Comparison of ENCODE assay signal across 8 mouse cellular contexts in genomic region chr19:44725951-44726791, GRCm38 (mm10). TPM values are rescaled to one million over a fixed set of nuclear protein-coding genes. Genes with fewer than 3 reads are reported as not detected.
A peak's percentile ranks its signal among the peaks of the same experiment; 100 is the strongest.
DNase-seq lines count a peak whose midpoint lies in the region; ATAC-seq and TF ChIP-seq lines count a peak whose summit lies in the region.

No protein-coding gene starts in this region.

- H3K4me3 ChIP-seq in forebrain, embryonic 16.5 days (replicated peaks; ENCODE audit: low read length), result peak overlapping the region; percentile 58
- H3K4me3 ChIP-seq in intestine, postnatal 0 days (ENCODE audit: low read depth, low read length), result peak overlapping the region; percentile 46
- H3K4me3 ChIP-seq in midbrain, embryonic 12.5 days, result peak overlapping the region; percentile 59

- H3K9me3 ChIP-seq in forebrain, embryonic 16.5 days (ENCODE audit: control insufficient read depth, low read length), result no peaks in the 10 kb centered on the region
- H3K9me3 ChIP-seq in intestine, postnatal 0 days (ENCODE audit: control insufficient read depth), result no peaks in the 10 kb centered on the region
- no peaks in the 10 kb centered on the region for H3K9me3 ChIP-seq in midbrain, embryonic 12.5 days

- peak; percentile 80 for ATAC-seq in forebrain, embryonic 16.5 days
- no peak for ATAC-seq in intestine, postnatal 0 days
- ATAC-seq in midbrain, embryonic 12.5 days (ENCODE audit: low FRiP score, low read depth), result peak; percentile 82

- H3K9ac ChIP-seq in forebrain, embryonic 16.5 days (replicated peaks; ENCODE audit: low read depth, low read length), result peak overlapping the region; percentile 79
- H3K9ac ChIP-seq in intestine, postnatal 0 days (ENCODE audit: low read depth, low read length), result peak overlapping the region; percentile 32
- peak overlapping the region; percentile 85 for H3K9ac ChIP-seq in midbrain, embryonic 12.5 days (replicated peaks)

- H3K27ac ChIP-seq in forebrain, embryonic 16.5 days (ENCODE audit: low read length), result no peak overlapping the region
- no peak overlapping the region for H3K27ac ChIP-seq in intestine, postnatal 0 days (ENCODE audit: low read depth, low read length)
- H3K27ac ChIP-seq in midbrain, embryonic 12.5 days (replicated peaks), result peak overlapping the region; percentile 44; the same call in 1 of the 2 replicates

- peak; percentile 48 for DNase-seq in left cerebral cortex, postnatal 4 days
- DNase-seq in left cerebral cortex, postnatal 25 days (ENCODE audit: low spot score in 2 of 2), result no peak
- peak; percentile 34 for DNase-seq in adrenal gland, postnatal 25 days
- no peak for DNase-seq in urinary bladder, postnatal 36 days (ENCODE audit: low spot score in 2 of 2)
- DNase-seq in spleen, postnatal 4 days (ENCODE audit: low spot score in 2 of 2), result no peak

- WGBS in forebrain, embryonic 16.5 days, result under 1% methylated on average over 42 of the region's 55 CpGs
- WGBS in intestine, postnatal 0 days, result 1% methylated on average over 55 of the region's 55 CpGs
- WGBS in midbrain, embryonic 12.5 days, result under 1% methylated on average over 39 of the region's 55 CpGs

- no peaks in the 10 kb centered on the region for H3K36me3 ChIP-seq in forebrain, embryonic 16.5 days (ENCODE audit: control insufficient read depth, insufficient read depth)
- H3K36me3 ChIP-seq in intestine, postnatal 0 days (ENCODE audit: control insufficient read depth, insufficient read depth), result no peaks in the 10 kb centered on the region
- no peaks in the 10 kb centered on the region for H3K36me3 ChIP-seq in midbrain, embryonic 12.5 days

- peak overlapping the region; percentile 74 for H3K4me2 ChIP-seq in forebrain, embryonic 16.5 days (ENCODE audit: low read length)
- H3K4me2 ChIP-seq in intestine, postnatal 0 days (replicated peaks; ENCODE audit: low read depth), result peak overlapping the region; percentile 70
- H3K4me2 ChIP-seq in midbrain, embryonic 12.5 days (replicated peaks), result peak overlapping the region; percentile 66

- H3K4me1 ChIP-seq in forebrain, embryonic 16.5 days (replicated peaks; ENCODE audit: control insufficient read depth, insufficient read depth, low read length), result peaks cover 11% of the 10 kb centered on the region
- H3K4me1 ChIP-seq in intestine, postnatal 0 days (replicated peaks; ENCODE audit: control insufficient read depth, insufficient read depth, low read length), result no peaks in the 10 kb centered on the region; the same call in 1 of the 2 replicates
- peaks cover 13% of the 10 kb centered on the region; the same call in 1 of the 2 replicates for H3K4me1 ChIP-seq in midbrain, embryonic 12.5 days

- no peak for TF ChIP-seq CTCF in intestine, postnatal 0 days (IDR thresholded peaks at IDR 0.05; ENCODE audit: low read depth)

- H3K27me3 ChIP-seq in forebrain, embryonic 16.5 days (replicated peaks; ENCODE audit: control insufficient read depth, insufficient read depth, low read length), result peaks cover 45% of the 10 kb centered on the region
- peaks cover 83% of the 10 kb centered on the region for H3K27me3 ChIP-seq in intestine, postnatal 0 days (replicated peaks; ENCODE audit: control insufficient read depth, insufficient read depth, low read length)
- H3K27me3 ChIP-seq in midbrain, embryonic 12.5 days, result peaks cover 81% of the 10 kb centered on the region

- intact Hi-C loops in left cerebral cortex, postnatal 4 days (cut with DNase I), result no loop called here
- intact Hi-C loops in left cerebral cortex, postnatal 25 days (cut with DNase I), result no loop called here

RNA-seq across cellular contexts. Expression of gene Pax2, which starts 29.7 kb away (rescaled TPM):
- under 1 TPM; 0.26 to 0.36 TPM for total RNA-seq in left cerebral cortex, postnatal 4 days (2021)
- total RNA-seq in left cerebral cortex, postnatal 25 days (2021), result under 1 TPM; 0.11 to 0.16 TPM
- total RNA-seq in adrenal gland, postnatal 25 days (2021), result not detected in 2 replicates
- polyA plus RNA-seq in forebrain, embryonic 16.5 days (2015; fragmentation: Nextera tagmentation; extraction: Ambion mirVana), result 0.07 TPM in 1 of 2 replicates, not detected in the other
- polyA plus RNA-seq in intestine, postnatal 0 days (2015; fragmentation: Nextera tagmentation; extraction: Ambion mirVana), result not detected in 2 replicates
- polyA plus RNA-seq in midbrain, embryonic 12.5 days (2016; fragmentation: Nextera tagmentation; extraction: Ambion mirVana), result 0.32 and 0.33 TPM in 2 replicates

Comparison
In these comparisons a context has a peak if more than half of its experiments do, and no peak if none do; other contexts are left out.
1. DNase-seq: peak in left cerebral cortex, postnatal 4 days (single experiment) and adrenal gland, postnatal 25 days (single experiment); none in left cerebral cortex, postnatal 25 days (0 of 2), urinary bladder, postnatal 36 days (0 of 2) and spleen, postnatal 4 days (0 of 2).
2. H3K9ac ChIP-seq: peak in every context shown above with its lines; median percentile 85 in midbrain, embryonic 12.5 days; 79 in forebrain, embryonic 16.5 days; 32 in intestine, postnatal 0 days.
3. Peak in every context shown above with its lines, with median percentiles within 50 percentile points of each other: H3K4me2 ChIP-seq and H3K4me3 ChIP-seq.